Mouse (Mus musculus): ENCODE measurements around the gene Scly. TPM values are rescaled to one million over a fixed set of nuclear protein-coding genes. Genes with fewer than 3 reads are reported as not detected.
A peak's percentile ranks its signal among the peaks of the same experiment; 100 is the strongest.

Scly gene
- total RNA-seq, 2 experiments from 2014 or later = 18.8 to 21.3 TPM

DNA sequence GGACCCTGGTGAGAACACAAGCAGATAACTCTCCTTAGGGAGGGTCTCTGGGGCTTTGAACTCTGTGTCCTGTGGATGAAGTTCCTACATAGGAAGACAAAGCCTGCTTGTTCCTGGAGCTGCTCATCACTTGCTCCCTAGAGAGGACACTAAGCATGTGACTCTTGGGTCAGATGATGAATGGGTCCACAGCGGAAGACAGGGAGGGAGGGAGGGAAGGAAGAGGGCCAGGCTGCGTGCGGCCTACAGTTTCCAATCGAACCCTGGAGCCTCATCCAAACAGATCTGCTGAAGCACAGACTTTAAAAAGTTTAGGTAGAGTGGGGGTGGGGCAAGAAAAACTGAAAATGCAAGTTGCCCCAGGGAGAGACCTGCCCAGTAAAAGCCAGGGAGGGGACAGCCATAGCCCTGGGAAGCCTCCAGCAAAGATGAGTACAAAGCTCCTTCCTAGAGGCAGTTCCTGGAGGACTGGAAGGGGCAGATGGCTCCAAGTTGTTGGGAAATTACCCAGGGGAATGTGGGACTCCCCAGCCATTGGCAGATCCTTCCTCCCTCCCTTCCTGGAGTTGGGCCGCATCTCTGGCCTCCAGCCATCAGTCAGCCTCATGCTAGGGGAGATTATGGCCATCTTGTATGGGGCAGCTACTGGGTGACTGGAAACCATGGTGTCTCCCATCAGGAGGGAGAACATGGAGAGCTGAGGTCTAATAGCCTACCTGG is 1.7 kb downstream of the Scly start:
- DNase-seq (ENCODE audit: low spot score in 2 of 2) = no peak

DNA sequence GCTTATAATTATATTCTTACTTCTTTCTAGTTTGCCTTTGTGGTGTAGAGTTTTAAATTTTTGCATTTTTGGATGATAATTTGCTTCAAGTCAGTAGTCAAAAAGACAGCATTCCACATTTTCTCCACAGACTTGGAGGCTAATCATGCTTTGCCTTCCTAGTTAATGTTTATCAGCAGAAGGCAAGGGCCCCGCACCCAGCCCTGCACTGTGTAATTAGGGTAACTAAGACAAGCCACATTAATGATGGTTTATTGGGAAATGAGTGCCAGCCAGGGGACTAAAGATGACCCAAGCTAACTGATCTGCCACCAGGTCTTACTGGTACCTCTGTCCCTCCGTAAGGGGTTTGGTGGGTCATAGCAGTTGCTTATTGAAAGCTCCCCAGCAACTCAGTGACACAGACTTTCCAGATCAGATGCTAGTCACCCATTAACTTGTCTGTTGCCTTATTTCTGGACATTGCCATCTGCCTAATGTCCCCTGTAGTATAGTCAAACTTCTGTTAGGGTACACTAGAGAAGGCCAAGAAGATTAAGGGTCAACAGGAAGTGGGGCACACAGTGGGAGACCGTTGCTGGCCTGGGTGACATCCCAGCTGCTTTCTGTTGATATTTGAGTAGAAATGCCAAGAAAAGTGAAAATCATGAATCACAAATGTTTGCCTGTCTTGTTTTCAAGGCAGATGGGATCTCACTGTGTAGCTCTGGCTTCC is 3.2 kb downstream of the Scly start:
- DNase-seq (ENCODE audit: low spot score in 2 of 2) = no peak

DNA sequence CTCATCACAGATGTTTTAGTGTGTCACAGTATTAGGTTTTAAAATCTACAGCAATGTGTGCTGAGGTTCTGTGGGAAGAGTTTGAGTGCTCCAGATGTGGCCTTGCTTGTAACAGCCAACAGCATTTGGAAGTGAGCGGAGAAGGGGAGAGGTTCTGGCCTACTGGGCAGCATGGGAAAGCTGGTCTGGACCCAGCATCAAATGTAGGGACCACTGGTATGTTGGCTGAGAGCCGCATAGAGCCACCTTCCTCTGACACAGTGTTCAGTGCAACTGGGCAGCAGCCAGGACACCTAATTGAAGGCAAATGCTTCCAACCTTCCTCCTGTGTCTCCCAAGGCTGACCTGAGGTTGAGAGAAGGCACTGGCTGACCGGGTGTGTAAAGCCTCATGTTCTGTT is 3.9 kb downstream of the Scly start:
- no peak for DNase-seq (ENCODE audit: low spot score in 2 of 2)

DNA sequence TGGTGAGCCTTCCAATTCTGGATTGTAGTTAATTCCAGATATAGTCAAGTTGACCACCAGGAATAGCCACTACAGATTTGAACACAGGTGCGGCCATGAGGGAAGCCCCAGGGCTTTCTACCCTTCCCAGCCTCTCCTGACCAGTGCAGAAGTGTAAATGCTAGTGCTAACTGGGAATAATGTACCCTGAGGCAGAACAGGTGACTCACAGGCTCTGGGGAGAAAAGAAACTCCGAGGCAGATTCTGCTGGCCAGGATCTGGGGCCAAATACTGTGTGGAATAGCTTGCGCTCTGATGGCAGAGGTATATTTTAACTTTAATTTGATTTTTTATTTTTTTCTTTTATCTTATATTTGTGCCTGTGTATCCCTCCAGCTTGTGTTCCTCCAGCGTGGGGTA is 6.5 kb downstream of the Scly start:
- DNase-seq (ENCODE audit: low spot score in 2 of 2) = no peak

DNA sequence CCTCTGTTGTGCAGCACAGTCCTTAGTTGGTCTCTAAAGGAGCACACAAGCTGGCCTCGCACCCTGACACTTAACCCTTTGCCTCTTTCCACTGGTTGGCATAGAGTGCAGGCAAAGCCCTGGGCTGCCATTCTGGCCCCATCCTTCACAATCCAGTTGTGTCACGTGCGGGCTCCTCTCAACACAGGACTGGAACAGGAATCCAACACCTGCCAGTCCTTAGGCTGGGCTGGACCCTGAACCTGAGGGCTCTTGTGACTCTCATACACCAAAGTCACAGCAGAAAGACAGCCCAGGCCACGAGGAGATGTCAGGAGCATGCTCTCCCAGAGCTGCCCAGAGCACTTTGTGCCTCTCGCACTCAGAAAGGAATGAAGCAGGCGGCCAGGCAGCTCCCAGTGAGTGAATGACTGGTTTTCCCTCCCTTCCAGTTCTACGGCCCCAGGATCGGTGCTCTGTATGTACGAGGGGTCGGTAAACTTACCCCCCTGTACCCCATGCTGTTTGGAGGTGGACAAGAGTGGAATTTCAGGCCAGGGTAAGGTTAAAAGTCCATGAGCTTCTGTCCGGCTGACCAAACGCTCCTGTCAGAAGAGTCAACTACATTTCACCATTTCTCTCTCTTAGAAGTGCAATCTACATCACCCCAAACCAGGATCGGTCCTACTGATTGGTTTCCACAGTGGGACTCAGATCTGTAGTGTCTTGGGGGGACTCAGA is 11.4 kb downstream of the Scly start:
- DNase-seq (ENCODE audit: low spot score in 2 of 2) = no peak

DNA sequence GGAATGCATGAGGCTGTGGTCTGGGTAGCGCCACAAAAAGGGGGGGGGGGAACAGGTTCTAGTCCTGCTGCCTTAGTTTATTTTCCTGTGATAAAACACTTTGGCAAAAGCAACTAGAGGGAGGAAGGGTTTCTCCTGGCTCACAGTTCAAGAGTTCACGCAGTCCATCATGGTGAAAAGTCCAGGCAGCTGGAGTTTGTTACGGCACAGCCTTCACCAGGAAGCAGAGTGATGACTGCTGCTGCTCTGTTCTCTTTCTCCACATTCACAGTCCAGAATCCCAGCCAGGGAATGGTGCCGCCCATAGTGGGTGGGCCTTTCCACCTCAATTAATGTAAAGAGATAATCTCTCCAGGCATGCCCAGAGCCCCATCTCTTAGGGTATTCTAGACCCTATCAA is 14.1 kb downstream of the Scly start:
- DNase-seq (ENCODE audit: low spot score in 2 of 2) = no peak

DNA sequence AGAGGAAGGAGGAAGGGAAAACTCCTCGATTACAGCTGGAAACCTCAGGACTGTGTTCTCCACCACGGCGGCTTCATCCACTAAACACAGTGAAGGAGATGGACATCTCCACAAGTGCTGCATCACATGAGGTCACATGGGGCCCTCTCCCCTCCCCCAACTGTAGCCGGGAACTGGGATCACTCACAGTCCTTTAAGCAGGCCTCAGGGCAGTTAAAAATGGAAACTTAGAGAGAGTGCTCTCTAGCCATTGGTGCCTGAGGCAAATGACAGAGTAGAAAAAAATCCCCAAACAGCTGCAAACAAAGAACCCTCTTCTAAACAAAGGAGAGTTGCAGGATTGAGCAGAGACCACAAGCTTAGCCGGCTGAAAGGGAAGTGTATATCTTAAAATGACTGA is 15.1 kb downstream of the Scly start:
- DNase-seq (ENCODE audit: low spot score in 2 of 2) = no peak

DNA sequence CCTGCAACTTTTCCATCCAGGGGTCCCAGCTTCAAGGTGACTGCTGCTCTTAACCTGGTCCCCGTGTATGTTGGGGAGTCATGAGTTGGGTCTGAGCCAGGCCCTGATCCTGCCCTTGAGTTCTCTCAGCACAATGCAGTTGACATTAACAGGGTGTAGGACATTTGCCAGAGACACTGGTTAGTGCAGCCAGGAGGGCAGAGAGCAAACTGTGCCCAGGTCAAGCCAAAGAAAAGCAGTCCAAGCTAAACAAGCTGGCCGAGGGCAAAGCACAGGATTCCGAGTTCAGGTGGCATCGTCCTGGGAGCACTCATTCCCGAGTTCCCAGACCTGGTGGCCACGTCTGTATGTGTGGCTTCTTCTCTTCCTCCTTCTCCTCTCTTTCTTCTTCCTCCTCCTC is 19.5 kb downstream of the Scly start:
- DNase-seq (ENCODE audit: low spot score in 2 of 2) = no peak

DNA sequence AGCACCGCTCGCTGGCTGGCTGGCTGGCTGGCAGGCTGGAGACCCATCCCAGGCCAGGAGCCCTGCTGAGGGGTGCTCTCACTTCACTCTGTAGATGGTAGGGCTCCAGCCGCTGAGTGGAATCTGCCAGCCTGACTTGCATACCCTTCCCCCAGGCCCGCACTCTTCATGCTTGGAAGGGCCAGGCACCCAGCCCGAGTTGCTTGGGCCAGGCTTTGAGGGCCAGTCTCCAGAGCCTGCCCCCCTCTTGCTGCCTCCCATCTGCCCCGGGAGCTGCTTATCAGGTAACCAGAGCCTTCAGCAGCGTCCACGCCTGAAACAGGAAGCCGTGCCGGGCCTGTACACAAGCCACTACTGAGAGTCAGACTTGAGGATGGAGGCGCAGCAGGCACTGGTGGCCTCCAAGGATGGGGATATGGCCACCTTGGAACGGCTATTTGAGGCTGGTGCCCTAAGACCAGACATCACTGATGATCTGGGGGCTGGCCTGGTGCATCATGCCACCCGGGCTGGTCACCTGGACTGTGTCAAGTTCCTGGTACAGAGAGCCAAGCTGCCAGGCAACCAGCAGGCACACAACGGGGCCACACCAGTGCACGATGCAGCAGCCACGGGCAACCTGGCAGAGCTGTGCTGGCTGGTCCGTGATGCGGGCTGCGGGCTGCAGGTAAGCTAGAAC is 23.8 kb downstream of the Scly start, which contains the start of gene Espnl:
TSS of gene Espnl (plus strand) at position 316 of the 679 bp plus-strand sequence.
- DNase-seq (ENCODE audit: low spot score in 2 of 2) = no peak

DNA sequence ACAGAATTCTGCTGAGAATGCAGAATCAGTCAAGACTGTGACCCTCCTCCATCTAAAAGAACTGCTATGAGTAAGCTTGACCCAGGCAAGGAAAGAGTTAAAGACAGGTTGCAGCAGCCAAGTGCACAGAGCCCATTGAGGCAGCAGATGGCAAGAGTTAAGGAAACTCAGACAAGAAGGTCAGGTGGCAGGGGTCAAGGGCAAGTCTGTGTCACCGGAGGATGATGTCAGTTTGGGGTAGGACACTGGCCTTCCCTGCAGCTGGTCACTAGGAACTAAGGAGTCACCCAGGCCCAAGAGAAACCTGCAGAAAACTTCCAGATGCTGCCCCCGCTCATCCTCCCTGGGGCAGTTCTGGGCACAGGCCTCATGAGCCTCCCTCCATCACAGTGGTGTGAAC is 26.5 kb downstream of the Scly start:
- DNase-seq (ENCODE audit: low spot score in 2 of 2) = no peak

DNA sequence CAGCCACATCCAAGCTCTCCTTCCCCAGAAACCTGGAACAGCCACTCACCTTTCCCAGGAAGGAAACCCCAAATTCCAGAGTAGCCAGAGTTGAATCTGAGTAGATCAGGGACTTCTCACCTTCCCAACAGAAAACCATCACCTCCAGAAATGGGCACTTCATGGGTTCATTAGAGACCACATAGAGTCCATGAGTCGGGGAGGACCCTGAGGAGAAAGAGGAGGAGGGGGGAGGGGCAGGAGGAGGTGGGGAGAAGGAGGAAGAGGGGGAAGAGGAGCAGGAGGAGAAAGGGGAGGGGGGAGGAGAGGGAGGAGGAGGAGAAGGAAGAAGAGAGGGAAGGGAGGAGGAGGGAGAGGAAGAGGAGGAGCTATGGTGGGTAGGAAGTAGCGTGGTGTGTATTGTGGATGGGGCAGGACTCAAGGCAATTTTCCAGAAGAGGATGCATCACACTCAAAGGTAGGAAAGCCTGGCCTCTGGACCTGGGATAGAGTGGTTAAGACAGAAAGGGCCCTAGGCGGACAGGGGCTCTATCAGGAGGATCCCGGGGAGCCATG is 27.4 kb downstream of the Scly start:
- DNase-seq (ENCODE audit: low spot score in 2 of 2) = no peak

DNA sequence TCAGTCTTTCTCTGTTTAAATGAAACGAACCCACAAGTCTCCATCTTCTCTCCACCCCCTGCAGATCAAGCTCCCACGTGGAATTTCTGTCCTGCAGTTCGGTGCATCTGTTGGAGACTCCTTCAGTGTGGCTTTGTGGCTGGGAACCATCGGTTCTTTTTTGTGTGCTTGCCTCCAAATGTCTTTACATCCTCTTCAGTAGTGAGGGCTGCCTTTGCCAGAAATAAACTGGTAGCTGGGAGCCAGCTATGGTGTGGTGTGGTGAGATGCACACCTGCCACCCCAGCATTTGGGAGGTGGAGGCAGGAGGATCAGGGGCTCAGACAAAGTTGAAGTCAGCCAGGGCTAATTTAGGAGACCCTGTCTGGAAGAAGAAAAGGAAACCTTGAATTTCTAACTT is 34.0 kb downstream of the Scly start:
- no peak for DNase-seq (ENCODE audit: low spot score in 2 of 2)

DNA sequence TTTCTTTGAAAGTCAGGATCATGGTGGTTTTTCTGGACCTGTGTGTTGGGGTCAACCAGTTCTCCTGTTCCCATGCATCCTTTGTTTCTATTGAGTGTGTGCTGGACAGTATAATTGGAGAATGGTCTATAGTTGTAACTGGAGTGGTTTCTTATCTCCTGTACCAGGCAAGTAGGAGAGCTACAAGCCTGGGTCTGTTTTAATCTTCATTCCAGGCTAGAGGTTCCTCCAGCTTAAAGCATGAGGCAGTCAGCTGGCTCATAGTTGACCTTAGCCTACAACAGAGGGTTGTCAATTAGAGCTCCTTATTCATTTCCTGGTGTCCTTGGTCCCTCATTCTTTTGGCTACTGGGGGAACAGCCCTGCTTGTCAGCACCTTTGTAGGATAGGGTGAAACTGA is 35.4 kb downstream of the Scly start:
- DNase-seq (ENCODE audit: low spot score in 2 of 2) = no peak

DNA sequence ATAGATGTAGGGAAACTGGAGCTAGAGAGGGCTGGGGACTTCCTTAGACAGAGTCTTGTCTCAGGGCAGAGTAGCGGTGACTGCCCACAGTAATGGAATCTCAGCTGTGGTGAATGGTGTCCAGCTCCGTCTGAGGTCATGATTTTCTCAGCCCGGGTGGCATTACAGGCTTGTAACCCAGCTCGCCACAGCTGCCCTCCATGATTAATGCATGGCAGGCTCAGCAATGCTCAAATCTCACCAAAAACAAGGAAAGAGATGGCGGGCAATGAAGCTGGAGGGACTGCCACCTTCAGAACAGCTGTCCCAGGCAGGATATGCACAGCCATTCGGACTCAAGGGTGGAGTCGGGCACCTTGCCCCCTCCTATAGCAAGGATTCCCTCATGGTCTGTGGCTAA is 39.2 kb downstream of the Scly start:
- no peak for DNase-seq (ENCODE audit: low spot score in 2 of 2)

DNA sequence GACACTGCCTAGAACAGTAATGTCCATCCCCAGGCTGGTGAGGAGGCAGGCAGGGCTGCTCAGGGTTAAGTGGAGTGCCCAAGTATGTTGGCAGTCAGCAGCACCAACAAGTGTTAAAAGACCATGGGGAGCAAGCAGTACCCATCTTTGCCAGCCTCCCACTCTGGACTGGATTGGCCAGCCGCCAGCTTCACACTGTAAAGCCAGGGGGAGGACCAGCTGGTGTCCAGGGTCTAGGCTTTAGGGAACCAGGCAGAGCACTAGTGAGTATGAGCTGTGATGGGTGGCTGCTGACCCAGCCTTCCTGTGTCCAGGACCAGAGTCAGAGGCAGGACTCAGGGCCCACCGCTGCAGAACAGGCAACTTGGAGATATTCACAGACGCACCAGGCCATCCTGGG is 45.9 kb downstream of the Scly start:
- no peak for DNase-seq (ENCODE audit: low spot score in 2 of 2)

DNA sequence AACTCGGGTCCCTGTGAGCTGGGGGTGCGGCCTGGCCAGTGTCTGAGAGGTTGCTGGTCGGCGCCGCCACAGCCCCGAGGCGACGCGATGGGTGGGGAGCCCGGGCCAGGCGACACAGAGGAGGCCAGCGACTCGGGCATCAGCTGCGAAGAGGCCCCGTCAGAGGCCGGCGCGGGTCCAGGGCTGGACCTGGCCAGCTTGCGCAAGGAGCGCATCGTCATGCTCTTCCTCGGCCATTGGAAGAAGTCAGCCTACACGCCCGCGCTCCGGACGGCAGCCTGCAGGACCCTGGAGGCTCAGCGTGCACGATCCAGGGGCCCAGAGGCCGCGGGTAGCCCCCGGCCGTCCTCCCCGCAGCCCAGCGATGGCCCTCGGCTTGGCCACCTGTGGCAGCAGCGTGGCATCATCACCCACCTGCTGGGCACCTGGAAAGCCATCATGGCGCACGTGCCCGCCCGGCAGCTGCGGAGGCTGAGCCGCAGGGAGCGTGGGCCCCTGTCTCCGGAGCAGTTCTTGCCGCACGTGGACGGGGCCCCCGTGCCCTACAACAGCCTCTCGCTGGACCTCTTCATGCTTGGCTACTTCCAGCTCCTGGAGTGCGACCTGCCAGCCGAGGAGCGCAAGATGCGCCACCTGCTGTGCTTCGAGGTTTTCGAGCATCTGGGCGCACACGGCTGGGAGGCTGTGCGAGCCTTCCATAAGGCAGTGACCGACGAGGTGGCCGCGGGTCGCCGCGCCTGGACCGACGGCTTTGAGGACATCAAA is 47.0 kb downstream of the Scly start:
- no peak for DNase-seq (ENCODE audit: low spot score in 2 of 2)

DNA sequence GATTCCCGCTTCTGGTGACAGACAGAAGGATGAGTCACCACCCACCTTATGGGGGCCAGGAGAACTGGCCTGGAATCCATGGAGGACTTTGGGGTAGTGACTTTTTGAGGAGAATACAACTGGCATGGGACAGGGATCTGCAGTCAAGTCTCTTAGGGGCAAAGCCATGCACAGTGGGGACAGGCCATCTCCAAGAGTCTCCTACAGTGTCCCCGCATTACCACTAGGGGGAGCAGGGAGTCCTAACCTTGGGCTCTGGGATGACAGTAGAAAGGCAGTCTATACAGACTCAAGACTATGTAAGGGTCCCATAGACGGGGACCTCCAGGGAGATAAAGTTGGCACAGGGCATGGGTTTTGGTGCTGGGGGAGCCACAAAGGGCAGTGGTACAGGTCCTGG is 48.8 kb downstream of the Scly start:
- DNase-seq (ENCODE audit: low spot score in 2 of 2) = peak in 1 of 2 experiments; percentile 48

DNA sequence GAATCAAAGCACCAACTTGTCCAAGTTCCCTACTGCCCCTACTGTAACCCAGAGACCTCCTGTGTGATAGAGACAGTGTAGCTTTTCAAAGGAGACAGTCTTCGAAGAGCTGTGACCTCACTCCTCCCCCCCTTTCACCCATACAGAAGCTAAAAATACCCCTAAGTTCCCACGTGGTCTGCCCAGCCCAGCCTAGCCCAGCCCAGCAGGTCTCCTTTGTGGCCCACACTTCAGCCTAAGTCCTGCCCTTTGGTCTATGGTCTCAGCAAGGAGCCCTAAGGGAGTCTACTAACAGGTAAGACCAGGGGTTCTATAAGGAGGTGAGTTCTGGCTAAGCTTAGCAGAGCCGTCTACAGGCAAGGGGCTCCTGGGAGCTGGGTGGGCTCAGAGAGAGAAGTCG is 52.7 kb downstream of the Scly start, which contains the start of gene Klhl30:
TSS of gene Klhl30 (plus strand) at position 176 of the 400 bp plus-strand sequence.
- no peak for DNase-seq (ENCODE audit: low spot score in 2 of 2)

DNA sequence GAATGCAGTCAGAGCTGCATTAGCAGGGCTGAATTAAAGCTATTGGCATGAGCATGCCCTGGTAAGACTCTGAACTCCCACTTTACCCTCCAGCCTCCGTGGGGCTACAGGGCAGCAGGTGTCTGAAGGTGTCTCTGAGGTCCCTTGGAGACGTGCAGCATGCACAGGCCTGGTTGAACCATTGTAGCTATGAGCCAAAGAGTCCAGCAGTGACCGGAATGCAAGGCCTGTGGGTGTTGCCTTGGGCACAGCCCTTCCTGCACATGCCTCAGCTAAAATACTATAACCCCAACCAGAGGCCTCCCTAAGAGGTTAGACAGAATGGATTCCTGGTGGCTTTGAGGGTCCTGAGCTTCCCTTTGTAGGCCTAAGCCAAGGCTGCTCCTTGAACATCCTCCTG is 53.1 kb downstream of the Scly start:
- no peak for DNase-seq (ENCODE audit: low spot score in 2 of 2)

DNA sequence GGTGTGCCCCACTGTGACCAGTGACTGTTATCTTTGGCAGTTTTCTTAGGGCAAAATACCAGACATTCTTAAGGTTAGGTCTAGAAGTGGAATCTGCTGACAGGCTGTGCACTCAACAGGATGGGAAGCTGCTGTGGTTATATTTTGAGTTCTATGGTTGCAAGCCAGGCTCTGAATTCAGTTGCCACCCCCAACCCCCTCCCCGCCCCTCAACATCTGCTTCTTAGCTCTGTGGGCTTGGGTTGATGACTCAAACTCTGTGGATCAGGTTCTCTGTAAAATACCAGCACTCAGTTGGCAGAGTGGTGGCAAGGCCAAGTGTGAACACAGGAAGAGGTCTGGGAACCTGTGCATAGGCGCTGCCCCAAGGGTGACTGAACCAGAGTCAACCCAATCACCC is 54.1 kb downstream of the Scly start:
- DNase-seq (ENCODE audit: low spot score in 2 of 2) = no peak

DNA sequence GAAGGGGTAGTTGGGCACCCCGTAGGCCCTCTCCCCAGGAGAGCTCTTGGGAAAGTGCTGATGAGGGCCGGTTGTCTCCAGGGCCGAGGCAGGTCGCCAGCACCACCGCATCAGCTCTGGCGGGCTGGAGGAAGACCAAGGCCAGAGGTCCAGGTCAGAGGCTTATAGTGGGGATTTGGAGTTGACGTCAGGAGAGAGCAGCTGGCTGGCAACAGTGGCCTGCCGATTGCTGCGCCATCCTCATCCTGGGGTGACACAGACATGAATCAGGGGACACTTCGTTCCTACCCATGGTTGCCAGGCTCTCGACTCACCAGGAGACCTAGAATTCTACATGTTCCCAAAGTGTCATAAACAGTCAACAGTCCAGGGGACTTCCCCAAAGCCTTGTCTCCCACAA is 58.0 kb downstream of the Scly start:
- DNase-seq (ENCODE audit: low spot score in 2 of 2) = no peak
